Mouse (Mus musculus): ENCODE measurements around the gene Slf2. TPM values are rescaled to one million over a fixed set of nuclear protein-coding genes. Genes with fewer than 3 reads are reported as not detected.

The Slf2 gene
- polyA plus RNA-seq, 1 experiment from 2014 or later = 33.0 TPM

DNA sequence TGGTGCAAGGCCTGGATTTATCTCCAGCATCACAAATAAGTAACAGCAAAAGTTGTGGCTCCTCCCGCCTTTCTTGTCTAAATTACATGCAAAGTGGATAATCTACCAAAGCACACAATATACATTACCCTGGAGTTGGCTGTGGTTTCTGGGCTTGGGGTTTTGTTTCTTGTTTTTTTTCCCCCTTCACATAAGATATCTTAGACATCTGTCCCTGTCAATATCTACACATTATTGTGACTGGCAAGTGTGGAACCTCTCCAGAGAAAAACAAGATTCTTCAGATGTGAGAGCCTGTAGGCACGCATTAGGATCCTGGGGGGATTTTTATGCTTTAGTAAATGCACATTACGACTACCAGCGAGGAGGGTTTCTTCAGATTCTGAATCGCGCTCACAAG lies 12.8 kb upstream of the Slf2 start:
- WGBS = 86% methylated on average over 6 of the region's 6 CpGs
- Histone ChIP-seq H3K27me3 (replicated peaks) (no peaks in the 10 kb centered on the region), H3K9me3 (no peaks in the 10 kb centered on the region), H3K9ac (no peak overlapping the region), H3K4me1 (peaks cover 19% of the 10 kb centered on the region; the same call in 1 of the 2 replicates), H3K27ac (no peak overlapping the region), H3K36me3 (no peaks in the 10 kb centered on the region), H3K4me2 (no peak overlapping the region), H3K4me3 (replicated peaks) (no peak overlapping the region)
- no peak for ATAC-seq (ENCODE audit: insufficient read depth, low FRiP score, low read depth)

DNA sequence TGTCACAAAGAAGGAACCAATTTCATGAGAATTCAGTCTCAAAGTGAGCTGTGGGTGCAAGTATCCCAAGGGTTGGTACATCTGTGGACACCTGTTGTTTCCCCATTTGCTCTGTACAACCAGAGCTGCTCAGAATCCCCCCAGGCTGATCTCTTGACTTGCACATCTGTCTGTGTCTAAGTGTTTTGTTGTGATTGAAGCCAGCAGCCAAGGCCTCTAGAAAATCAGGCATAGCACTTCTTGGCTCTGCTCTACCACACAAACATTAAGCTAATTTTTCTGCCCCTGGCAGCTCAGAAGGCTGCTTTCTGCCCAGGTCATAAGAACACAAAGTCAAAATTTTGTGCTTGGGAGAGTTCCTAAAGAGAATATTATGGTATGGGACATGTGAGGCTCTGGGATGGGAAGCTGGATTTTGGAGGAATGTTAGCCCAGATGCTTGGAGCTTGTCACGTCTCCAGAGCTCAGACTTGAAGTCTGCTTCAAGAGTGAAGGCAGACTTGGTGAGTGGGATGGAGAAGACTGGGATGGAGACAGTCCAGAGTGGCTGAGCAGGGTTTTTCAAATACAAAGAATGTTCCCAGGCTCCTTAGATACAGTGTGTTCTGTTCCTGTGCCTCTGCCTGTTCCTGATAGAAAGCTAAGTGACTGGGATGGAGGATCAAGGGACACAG lies 9.3 kb upstream of the Slf2 start:
- H3K27me3 ChIP-seq (replicated peaks) = no peaks in the 10 kb centered on the region
- no peak; the same call in 1 of the 2 replicates for ATAC-seq (ENCODE audit: insufficient read depth, low FRiP score, low read depth)
- WGBS = 45% methylated on average over 1 of the region's 1 CpGs
- no peaks in the 10 kb centered on the region for H3K36me3 ChIP-seq
- H3K4me3 ChIP-seq (replicated peaks) = no peak overlapping the region
- peak overlapping the region; percentile 68; the same call in 1 of the 2 replicates for H3K27ac ChIP-seq
- H3K4me1 ChIP-seq = peaks cover 15% of the 10 kb centered on the region; the same call in 1 of the 2 replicates
- no peak overlapping the region for H3K4me2 ChIP-seq
- H3K9ac ChIP-seq = no peak overlapping the region
- no peaks in the 10 kb centered on the region for H3K9me3 ChIP-seq

DNA sequence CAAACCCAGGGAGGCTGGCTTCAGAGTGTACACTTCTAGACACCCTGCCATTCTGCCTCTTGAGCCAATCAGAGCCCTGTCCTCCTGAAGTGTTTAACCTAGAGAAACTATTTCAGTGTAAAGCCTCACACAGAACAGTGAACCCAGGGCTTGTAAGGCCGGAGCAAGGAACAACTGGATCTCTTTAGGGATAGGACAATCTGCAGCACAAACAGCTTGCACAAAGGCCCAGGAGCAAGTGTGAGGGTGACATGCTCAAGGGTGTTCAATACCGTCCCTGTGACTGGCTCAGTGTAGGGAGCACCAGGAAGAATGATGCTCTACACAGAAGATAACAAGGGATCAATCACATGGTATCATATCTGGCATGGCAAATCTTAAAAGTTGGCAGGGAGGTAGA lies 8.4 kb upstream of the Slf2 start:
- Histone ChIP-seq H3K9me3 (no peaks in the 10 kb centered on the region), H3K4me1 (peaks cover 15% of the 10 kb centered on the region; the same call in 1 of the 2 replicates), H3K4me3 (replicated peaks) (no peak overlapping the region), H3K4me2 (no peak overlapping the region), H3K36me3 (no peaks in the 10 kb centered on the region), H3K27me3 (replicated peaks) (no peaks in the 10 kb centered on the region), H3K9ac (no peak overlapping the region), H3K27ac (no peak overlapping the region)
- WGBS = 74% methylated on average over 2 of the region's 2 CpGs
- no peak for ATAC-seq (ENCODE audit: insufficient read depth, low FRiP score, low read depth)

DNA sequence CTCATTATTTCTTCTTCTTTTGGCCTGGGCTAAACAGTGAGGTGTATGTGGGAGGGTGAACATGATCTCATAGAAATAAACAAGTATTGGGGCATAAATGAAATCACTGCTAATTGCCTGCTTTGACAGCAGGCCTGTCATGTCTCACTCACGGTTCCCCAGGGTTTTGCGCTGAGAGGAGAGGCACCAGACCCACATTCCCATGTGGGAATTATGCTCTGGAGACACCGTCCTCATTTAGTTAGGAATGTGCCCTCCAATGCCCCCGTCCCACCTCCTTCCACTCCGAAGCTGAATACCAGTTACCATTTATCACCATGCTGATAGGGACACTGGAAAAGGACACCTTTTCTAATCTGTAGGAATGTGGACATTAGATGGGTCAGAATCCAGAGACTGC lies 6.3 kb upstream of the Slf2 start:
- Histone ChIP-seq H3K9ac (no peak overlapping the region), H3K4me1 (peaks cover 20% of the 10 kb centered on the region), H3K9me3 (no peaks in the 10 kb centered on the region), H3K27me3 (replicated peaks) (no peaks in the 10 kb centered on the region), H3K4me2 (no peak overlapping the region), H3K27ac (no peak overlapping the region), H3K36me3 (no peaks in the 10 kb centered on the region), H3K4me3 (replicated peaks) (no peak overlapping the region)
- 48% methylated on average over 5 of the region's 5 CpGs for WGBS
- no peak for ATAC-seq (ENCODE audit: insufficient read depth, low FRiP score, low read depth)

DNA sequence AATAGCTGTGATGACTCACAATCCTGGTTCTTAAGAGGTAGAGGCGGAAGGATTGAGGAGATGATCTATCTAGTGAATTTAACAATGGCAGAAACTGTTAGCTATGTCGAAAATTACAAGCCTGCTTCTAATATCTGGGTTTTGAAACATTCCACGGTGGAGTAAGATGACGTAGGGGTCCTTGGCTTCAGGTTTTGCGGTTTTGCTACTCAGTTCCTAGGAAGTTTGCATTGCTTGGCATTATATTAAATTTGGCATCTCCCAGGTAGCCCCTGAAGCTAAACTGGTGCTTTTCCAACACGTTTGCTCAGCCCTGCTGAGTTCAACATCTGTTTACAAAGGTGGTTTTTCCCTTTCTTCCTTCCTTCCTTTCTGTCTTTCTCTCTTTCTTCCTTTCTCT lies 4.2 kb upstream of the Slf2 start:
- WGBS = 70% methylated on average over 6 of the region's 6 CpGs

DNA sequence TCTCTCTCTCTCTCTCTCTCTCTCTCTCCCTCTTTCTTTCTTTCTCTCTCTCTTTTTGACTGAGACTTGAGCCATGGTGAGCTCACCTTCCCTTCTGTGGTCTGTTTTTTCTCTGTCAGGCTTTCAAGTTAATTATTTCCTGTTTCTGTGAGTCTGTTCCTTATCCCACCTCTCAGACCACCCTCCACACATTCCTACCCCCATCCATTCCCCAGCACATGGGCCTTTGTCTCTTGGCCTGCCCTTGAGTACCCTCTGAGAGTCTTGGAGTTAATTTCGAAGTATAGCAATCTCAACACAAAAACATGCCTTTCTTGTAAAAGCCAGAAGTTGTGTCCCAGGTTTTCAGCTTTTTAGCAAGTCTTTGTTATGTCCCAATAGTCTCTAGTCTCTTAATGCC lies 3.7 kb upstream of the Slf2 start:
- 34% methylated on average over 1 of the region's 1 CpGs for WGBS
- peak overlapping the region; percentile 36; the same call in 1 of the 2 replicates for H3K27ac ChIP-seq

More for the DNA sequence above, 4.2 kb upstream of the Slf2 start:
- Histone ChIP-seq H3K27ac (no peak overlapping the region), H3K4me3 (replicated peaks) (no peak overlapping the region), H3K4me2 (no peak overlapping the region), H3K9ac (no peak overlapping the region), H3K9me3 (no peaks in the 10 kb centered on the region), H3K27me3 (replicated peaks) (no peaks in the 10 kb centered on the region), H3K36me3 (no peaks in the 10 kb centered on the region), H3K4me1 (peaks cover 17% of the 10 kb centered on the region)
- no peak for ATAC-seq (ENCODE audit: insufficient read depth, low FRiP score, low read depth)

DNA sequence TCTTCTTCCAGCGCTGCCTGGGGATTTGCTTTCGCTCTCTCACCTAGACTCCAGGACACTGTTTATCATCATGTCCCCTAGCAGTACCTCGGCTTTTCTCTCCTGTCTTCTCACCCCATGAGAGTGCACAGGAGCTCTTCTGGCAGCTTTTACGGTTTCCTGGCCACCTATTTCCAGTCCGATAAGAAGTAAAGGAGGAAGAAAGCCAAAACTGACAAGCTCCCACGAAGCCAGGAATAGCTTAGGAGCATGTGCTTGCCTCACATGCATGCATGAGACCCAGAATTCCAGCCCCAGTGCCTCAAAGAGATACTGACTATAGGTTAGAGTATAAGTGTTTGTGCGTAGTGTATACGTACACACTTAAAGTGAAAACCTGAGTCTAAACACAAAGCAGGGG lies 2.8 kb upstream of the Slf2 start:
- no peaks in the 10 kb centered on the region for H3K36me3 ChIP-seq
- no peak overlapping the region for H3K4me2 ChIP-seq
- ATAC-seq (ENCODE audit: insufficient read depth, low FRiP score, low read depth) = no peak
- no peaks in the 10 kb centered on the region for H3K27me3 ChIP-seq (replicated peaks)
- no peaks in the 10 kb centered on the region for H3K9me3 ChIP-seq
- no peak overlapping the region for H3K4me3 ChIP-seq (replicated peaks)
- 56% methylated on average over 8 of the region's 8 CpGs for WGBS
- peaks cover 14% of the 10 kb centered on the region for H3K4me1 ChIP-seq
- H3K9ac ChIP-seq = no peak overlapping the region
- peak overlapping the region; percentile 36; the same call in 1 of the 2 replicates for H3K27ac ChIP-seq

More for the DNA sequence above, 3.7 kb upstream of the Slf2 start:
- ATAC-seq (ENCODE audit: insufficient read depth, low FRiP score, low read depth) = no peak
- no peak overlapping the region for H3K4me2 ChIP-seq
- H3K9ac ChIP-seq = no peak overlapping the region
- no peak overlapping the region for H3K4me3 ChIP-seq (replicated peaks)
- H3K27me3 ChIP-seq (replicated peaks) = no peaks in the 10 kb centered on the region
- H3K36me3 ChIP-seq = no peaks in the 10 kb centered on the region
- H3K9me3 ChIP-seq = no peaks in the 10 kb centered on the region
- peaks cover 16% of the 10 kb centered on the region for H3K4me1 ChIP-seq

DNA sequence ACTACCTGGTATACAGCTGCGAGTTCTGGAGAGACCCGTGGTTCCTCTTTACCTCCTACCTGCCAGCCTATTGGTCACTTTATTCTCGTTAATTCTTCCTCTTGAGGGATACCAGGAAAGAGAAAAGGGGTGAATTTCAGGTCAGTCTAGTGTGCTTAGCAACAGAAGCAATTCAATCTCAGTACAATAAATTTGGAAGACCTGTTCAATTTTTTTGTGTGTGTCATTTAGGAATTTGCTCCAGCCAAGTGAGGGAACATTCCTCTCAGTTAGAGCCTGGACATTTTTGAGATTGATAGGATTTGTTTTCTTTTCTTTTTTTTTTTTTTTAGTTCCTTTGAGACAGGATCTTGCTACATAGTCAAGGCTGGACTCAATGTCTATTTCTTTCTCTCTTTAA lies 1.7 kb upstream of the Slf2 start:
- Histone ChIP-seq H3K27me3 (replicated peaks) (no peaks in the 10 kb centered on the region), H3K36me3 (no peaks in the 10 kb centered on the region), H3K9ac (no peak overlapping the region), H3K9me3 (no peaks in the 10 kb centered on the region), H3K4me2 (no peak overlapping the region), H3K27ac (peak overlapping the region; percentile 41; the same call in 1 of the 2 replicates), H3K4me1 (peaks cover 16% of the 10 kb centered on the region), H3K4me3 (replicated peaks) (no peak overlapping the region)
- ATAC-seq (ENCODE audit: insufficient read depth, low FRiP score, low read depth) = no peak
- WGBS = 32% methylated on average over 3 of the region's 3 CpGs

DNA sequence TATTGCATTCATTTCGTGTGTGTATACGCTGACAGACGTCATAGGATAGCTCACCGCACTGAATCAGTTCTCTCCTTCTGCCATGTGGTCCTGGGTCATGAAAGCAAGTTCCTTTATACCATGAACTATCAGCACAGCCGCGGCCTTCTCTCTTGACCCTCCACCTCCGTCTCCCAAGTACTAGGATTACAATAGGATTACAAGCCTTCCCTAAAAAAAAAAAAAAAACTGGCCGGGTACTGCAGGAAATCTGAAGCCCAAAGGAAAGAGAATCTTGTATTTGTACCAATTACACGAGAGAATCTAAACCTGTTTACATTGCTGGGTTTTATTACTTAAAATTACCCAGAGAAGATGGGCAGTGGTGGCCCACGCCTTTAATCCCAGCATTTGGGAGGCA lies 1.3 kb upstream of the Slf2 start:
- 44% methylated on average over 10 of the region's 10 CpGs for WGBS
- ATAC-seq (ENCODE audit: insufficient read depth, low FRiP score, low read depth) = no peak
- H3K4me1 ChIP-seq = peaks cover 16% of the 10 kb centered on the region
- H3K4me3 ChIP-seq (replicated peaks) = no peak overlapping the region
- H3K36me3 ChIP-seq = no peaks in the 10 kb centered on the region
- no peaks in the 10 kb centered on the region for H3K27me3 ChIP-seq (replicated peaks)
- no peak overlapping the region for H3K9ac ChIP-seq
- peak overlapping the region; percentile 41 for H3K27ac ChIP-seq
- H3K9me3 ChIP-seq = no peaks in the 10 kb centered on the region
- H3K4me2 ChIP-seq = no peak overlapping the region

DNA sequence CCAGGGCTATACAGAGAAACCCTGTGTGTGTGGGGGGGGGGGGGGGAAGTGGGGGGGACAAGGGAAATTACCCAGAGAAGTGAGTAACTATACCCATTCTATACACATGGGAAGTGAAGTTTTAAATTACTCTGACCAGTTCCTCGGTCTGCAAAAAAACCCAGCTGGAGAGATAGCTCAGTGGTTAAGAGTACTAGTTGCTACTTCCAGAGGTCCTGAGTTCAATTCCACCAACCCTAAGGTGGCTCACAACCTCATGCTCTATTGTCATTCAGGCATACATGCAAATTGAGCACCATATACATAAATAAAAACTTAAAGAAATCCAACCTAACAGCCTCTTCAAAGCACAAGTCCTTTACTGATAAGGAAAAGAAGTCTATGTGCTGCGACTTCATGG lies 829 bp upstream of the Slf2 start:
- peak overlapping the region; percentile 95 for H3K4me3 ChIP-seq (replicated peaks)
- H3K27me3 ChIP-seq (replicated peaks) = no peaks in the 10 kb centered on the region
- H3K9ac ChIP-seq = no peak overlapping the region
- 20% methylated on average over 2 of the region's 2 CpGs for WGBS
- H3K4me1 ChIP-seq = peaks cover 16% of the 10 kb centered on the region
- no peaks in the 10 kb centered on the region for H3K9me3 ChIP-seq
- ATAC-seq (ENCODE audit: insufficient read depth, low FRiP score, low read depth) = no peak
- H3K27ac ChIP-seq = peak overlapping the region; percentile 81
- H3K4me2 ChIP-seq = peak overlapping the region; percentile 58
- peaks cover 3% of the 10 kb centered on the region for H3K36me3 ChIP-seq

DNA sequence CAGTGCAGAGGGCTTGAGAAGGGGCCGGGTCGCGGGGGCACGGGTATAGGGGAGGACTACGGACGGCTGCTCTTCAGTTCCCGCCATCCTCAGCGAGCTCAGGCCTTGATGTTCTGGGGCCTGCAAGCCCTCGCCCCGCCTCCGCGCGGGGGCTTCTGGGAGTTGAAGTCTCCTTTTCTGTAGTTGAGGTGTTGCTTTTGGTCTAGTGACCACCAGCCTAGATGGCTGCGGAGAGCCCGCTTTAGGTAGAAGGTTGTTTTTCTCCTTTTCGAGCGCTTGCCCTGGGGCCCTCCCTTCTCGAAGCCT lies 456 bp downstream of the Slf2 start:
- under 1% methylated on average over 18 of the region's 18 CpGs for WGBS
- peak overlapping the region; percentile 86 for H3K27ac ChIP-seq
- H3K36me3 ChIP-seq = peaks cover 9% of the 10 kb centered on the region
- peaks cover 16% of the 10 kb centered on the region for H3K4me1 ChIP-seq
- peak; percentile 83 for ATAC-seq (ENCODE audit: insufficient read depth, low FRiP score, low read depth)
- H3K4me2 ChIP-seq = peak overlapping the region; percentile 67
- peak overlapping the region; percentile 83 for H3K9ac ChIP-seq
- no peaks in the 10 kb centered on the region for H3K9me3 ChIP-seq
- H3K4me3 ChIP-seq (replicated peaks) = peak overlapping the region; percentile 95
- no peaks in the 10 kb centered on the region for H3K27me3 ChIP-seq (replicated peaks)

DNA sequence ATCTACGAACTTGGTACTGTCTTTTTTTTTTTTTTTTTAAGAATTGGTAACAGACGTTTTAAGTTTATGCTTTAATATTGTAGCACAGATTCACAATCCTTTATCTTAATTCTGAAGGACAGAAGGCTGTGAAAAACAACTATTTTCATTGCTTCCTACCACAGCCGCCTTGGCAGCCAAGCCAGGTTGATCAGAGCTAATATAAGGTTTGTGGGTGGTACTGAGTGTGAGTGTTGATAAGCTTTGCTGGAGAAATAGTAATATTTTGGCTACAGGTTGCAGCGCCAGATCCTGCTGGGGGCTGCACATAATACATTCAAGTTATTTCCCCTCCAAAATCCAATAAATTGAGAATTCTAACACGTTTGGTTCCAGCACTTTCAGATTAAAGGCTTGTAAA lies 1.1 kb downstream of the Slf2 start:
- H3K27me3 ChIP-seq (replicated peaks) = no peaks in the 10 kb centered on the region
- H3K9ac ChIP-seq = no peak overlapping the region; the same call in 1 of the 2 replicates
- H3K4me2 ChIP-seq = peak overlapping the region; percentile 67
- peaks cover 16% of the 10 kb centered on the region for H3K4me1 ChIP-seq
- H3K36me3 ChIP-seq = peaks cover 15% of the 10 kb centered on the region
- H3K9me3 ChIP-seq = no peaks in the 10 kb centered on the region
- ATAC-seq (ENCODE audit: insufficient read depth, low FRiP score, low read depth) = no peak
- H3K4me3 ChIP-seq (replicated peaks) = peak overlapping the region; percentile 29
- 41% methylated on average over 5 of the region's 5 CpGs for WGBS
- no peak overlapping the region for H3K27ac ChIP-seq

DNA sequence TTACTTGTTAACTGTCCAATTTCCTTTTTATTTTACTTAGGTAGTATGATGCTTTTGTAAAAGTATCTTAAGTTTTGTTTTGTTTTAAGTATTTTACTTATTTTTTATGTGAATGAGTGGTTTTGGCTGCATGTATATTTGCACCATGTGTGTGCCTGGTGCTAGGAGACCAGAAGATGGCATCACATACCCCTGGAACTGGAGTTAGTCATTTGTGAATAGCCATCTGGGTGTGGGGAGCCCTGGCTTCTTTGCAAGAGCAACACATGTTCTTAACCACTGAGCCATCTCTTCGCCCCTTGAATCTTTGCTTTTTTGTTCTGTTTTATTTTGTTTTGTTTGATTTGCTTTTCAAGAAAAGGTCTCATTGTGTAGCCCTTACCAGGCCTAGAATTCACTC lies 2.2 kb downstream of the Slf2 start:
- ATAC-seq (ENCODE audit: insufficient read depth, low FRiP score, low read depth) = no peak
- Histone ChIP-seq H3K4me2 (peak overlapping the region; percentile 37), H3K27me3 (replicated peaks) (no peaks in the 10 kb centered on the region), H3K4me3 (replicated peaks) (no peak overlapping the region), H3K9me3 (no peaks in the 10 kb centered on the region), H3K4me1 (peaks cover 15% of the 10 kb centered on the region), H3K27ac (no peak overlapping the region), H3K9ac (no peak overlapping the region), H3K36me3 (peaks cover 15% of the 10 kb centered on the region)
- WGBS = 77% methylated on average over 1 of the region's 1 CpGs
